ENCODE assay signal across 12 mouse cellular contexts in the genomic region with DNA sequence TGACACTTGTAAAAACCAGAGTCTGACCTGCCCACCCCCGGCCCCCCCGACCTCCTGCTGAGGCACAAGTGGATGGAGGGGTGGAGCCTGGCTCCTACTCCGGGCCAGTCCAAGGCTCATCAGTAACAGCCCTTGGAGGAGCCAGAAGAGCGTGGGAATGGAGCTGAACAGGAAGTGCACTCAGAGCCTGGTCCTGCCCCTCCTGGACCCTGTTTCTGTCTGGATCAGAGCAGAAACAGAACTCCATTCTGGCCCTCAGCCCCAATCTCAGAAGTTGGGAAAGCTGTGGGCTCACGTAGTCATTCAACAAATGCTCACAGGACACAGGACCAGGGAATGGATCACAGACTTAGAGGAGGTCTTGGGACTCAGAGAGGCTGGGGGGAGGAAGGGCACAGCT. TPM values are rescaled to one million over a fixed set of nuclear protein-coding genes. Genes with fewer than 3 reads are reported as not detected.
DNase-seq lines count a peak whose midpoint lies in the region; ATAC-seq lines count a peak whose summit lies in the region.
"Had no signal": no experiment of that assay in that cellular context is flagged by ENCODE, and none has a peak within 500 bp of the region (broad histone marks: within the 10 kb centered on the region; RNA-seq: fewer than 3 reads in every experiment).

No protein-coding gene starts in this region.

- intact Hi-C loops in gastrocnemius, postnatal 14 days (cut with DNase I; ENCODE audit: low total_unique reads), result no loop called here

- H3K36me3 ChIP-seq in embryonic facial prominence, embryonic 10.5 days (replicated peaks), result peaks cover 91% of the 10 kb centered on the region
- no peaks in the 10 kb centered on the region for H3K36me3 ChIP-seq in midbrain, embryonic 14.5 days (ENCODE audit: control insufficient read depth, insufficient read depth, low read length)

- no peak overlapping the region for H3K9ac ChIP-seq in midbrain, embryonic 14.5 days (replicated peaks; ENCODE audit: low read length)
- H3K9ac ChIP-seq: midbrain, embryonic 12.5 days had no signal

- DNase-seq in embryonic facial prominence, embryonic 10.5 days (ENCODE audit: low spot score), result no peak
- DNase-seq in gastrocnemius, postnatal 14 days, result peak; percentile 63
- peak; percentile 69 for DNase-seq in heart, postnatal 4 days
- peak; percentile 48 to 69 for DNase-seq in lung, adult 18-20 months
- no peak for DNase-seq in right cerebral cortex, adult 2 months (ENCODE audit: low spot score in 2 of 2)
- no peak for DNase-seq in midbrain, embryonic 14.5 days
- no peak for DNase-seq in B cell, adult 2 months
- DNase-seq in urinary bladder, postnatal 4 days (ENCODE audit: low spot score in 2 of 2), result no peak
- DNase-seq: thymus, postnatal 14 days had no signal

- H3K4me3 ChIP-seq in embryonic facial prominence, embryonic 10.5 days, result no peak overlapping the region
- no peak overlapping the region for H3K4me3 ChIP-seq in midbrain, embryonic 14.5 days (replicated peaks; ENCODE audit: low read depth, low read length)
- H3K4me3 ChIP-seq: layer of hippocampus, adult 2 months; midbrain, embryonic 12.5 days had no signal

- no peaks in the 10 kb centered on the region for H3K9me3 ChIP-seq in embryonic facial prominence, embryonic 10.5 days
- H3K9me3 ChIP-seq in midbrain, embryonic 14.5 days (ENCODE audit: control insufficient read depth, low read length), result no peaks in the 10 kb centered on the region
- H3K9me3 ChIP-seq: midbrain, embryonic 12.5 days had no signal

- WGBS in embryonic facial prominence, embryonic 10.5 days, result 61% methylated on average over 5 of the region's 5 CpGs
- 64% methylated on average over 5 of the region's 5 CpGs for WGBS in midbrain, embryonic 14.5 days

- ATAC-seq in midbrain, embryonic 14.5 days (ENCODE audit: low FRiP score, low TSS enrichment), result no peak
- ATAC-seq: forebrain, embryonic 16.5 days had no signal

- H3K27me3 ChIP-seq in embryonic facial prominence, embryonic 10.5 days (replicated peaks; ENCODE audit: low read depth, poor library complexity, severe bottlenecking), result no peaks in the 10 kb centered on the region
- no peaks in the 10 kb centered on the region for H3K27me3 ChIP-seq in midbrain, embryonic 14.5 days (ENCODE audit: control insufficient read depth, insufficient read depth, low read length)
- H3K27me3 ChIP-seq: midbrain, embryonic 12.5 days had no signal

- H3K4me2 ChIP-seq in midbrain, embryonic 14.5 days (ENCODE audit: low read length), result no peak overlapping the region
- H3K4me2 ChIP-seq: midbrain, embryonic 12.5 days had no signal

- peak overlapping the region; percentile 26; the same call in 1 of the 2 replicates for H3K27ac ChIP-seq in embryonic facial prominence, embryonic 10.5 days (replicated peaks)
- H3K27ac ChIP-seq in midbrain, embryonic 14.5 days (replicated peaks; ENCODE audit: low read depth, low read length), result no peak overlapping the region
- H3K27ac ChIP-seq: midbrain, embryonic 12.5 days had no signal

- peaks cover 44% of the 10 kb centered on the region for H3K4me1 ChIP-seq in embryonic facial prominence, embryonic 10.5 days
- 0 out of 2 replicates have a peak, but pooled peaks cover 2% of the 10 kb centered on the region for H3K4me1 ChIP-seq in midbrain, embryonic 14.5 days (ENCODE audit: control insufficient read depth, insufficient read depth, low read length)

RNA-seq across cellular contexts. Expression of gene Angptl8, which starts 7.1 kb away (rescaled TPM):
- 0.48 and 0.52 TPM in 2 replicates for polyA plus RNA-seq in embryonic facial prominence, embryonic 10.5 days (2016; fragmentation: Nextera tagmentation; extraction: Ambion mirVana)
- not detected for total RNA-seq in gastrocnemius, postnatal 14 days (2021)
- not detected for total RNA-seq in heart, postnatal 4 days (2021)
- polyA plus RNA-seq in midbrain, embryonic 14.5 days (2014; fragmentation: Nextera tagmentation; extraction: Ambion mirVana), result 0.34 TPM in 1 of 2 replicates, not detected in the other
- total RNA-seq: layer of hippocampus, adult 2 months had no signal

RNA-seq across cellular contexts. Expression of gene Dock6, which starts 10.0 kb away (rescaled TPM):
- polyA plus RNA-seq in embryonic facial prominence, embryonic 10.5 days (2016; fragmentation: Nextera tagmentation; extraction: Ambion mirVana), result 27.2 and 28.0 TPM in 2 replicates
- total RNA-seq in gastrocnemius, postnatal 14 days (2021), result 10 to 100 TPM; 18.8 to 24.7 TPM
- total RNA-seq in heart, postnatal 4 days (2021), result 10 to 100 TPM; 61.4 to 70.0 TPM
- polyA plus RNA-seq in midbrain, embryonic 14.5 days (2014; fragmentation: Nextera tagmentation; extraction: Ambion mirVana), result 7.2 and 12.7 TPM in 2 replicates

RNA-seq across cellular contexts. Expression of gene Kank2, which starts 43.8 kb away (rescaled TPM):
- 15.3 and 17.8 TPM in 2 replicates for polyA plus RNA-seq in embryonic facial prominence, embryonic 10.5 days (2016; fragmentation: Nextera tagmentation; extraction: Ambion mirVana)
- 10 to 100 TPM; 17.9 to 21.2 TPM for total RNA-seq in gastrocnemius, postnatal 14 days (2021)
- total RNA-seq in heart, postnatal 4 days (2021), result 10 to 100 TPM; 50.7 to 53.7 TPM
- polyA plus RNA-seq in midbrain, embryonic 14.5 days (2014; fragmentation: Nextera tagmentation; extraction: Ambion mirVana), result 0.66 and 2.7 TPM in 2 replicates

Comparison
In these comparisons a context has a peak if more than half of its experiments do, and no peak if none do; other contexts are left out.
1. DNase-seq: peak in gastrocnemius, postnatal 14 days (single experiment), heart, postnatal 4 days (single experiment) and lung, adult 18-20 months (2 of 2); none in embryonic facial prominence, embryonic 10.5 days (single experiment), right cerebral cortex, adult 2 months (0 of 2), midbrain, embryonic 14.5 days (single experiment), B cell, adult 2 months (0 of 2) and urinary bladder, postnatal 4 days (0 of 2).